Mouse (Mus musculus) hindbrain, embryonic 16.5 days (tissue): ENCODE measurements around the gene Nr1h2. TPM values are rescaled to one million over a fixed set of nuclear protein-coding genes. Genes with fewer than 3 reads are reported as not detected.
A peak's percentile ranks its signal among the peaks of the same experiment; 100 is the strongest.

Source experiments
- ATAC-seq: fragments of 200-750 bp; cut with Nextera tagmentation; 2 replicates; pipeline ENCODE4 v1.8.0; 2017; ENCODE audit warnings: moderate TSS enrichment, moderate library complexity
- H3K27ac ChIP-seq: fragments of 300-500 bp; sonication (generic); 2 replicates; pipeline ENCODE4 v1.5.1; 2014; ENCODE audit warnings: low read depth, mild to moderate bottlenecking, control low read depth, low read length, moderate library complexity
- H3K27me3 ChIP-seq: fragments of 300-500 bp; sonication (generic); replicated peaks from 2 replicates; pipeline ENCODE4 v1.6.1; 2014; ENCODE audit warnings: low read length; ENCODE audit not compliant: control insufficient read depth, insufficient read depth
- H3K36me3 ChIP-seq: fragments of 300-500 bp; sonication (generic); 2 replicates; pipeline ENCODE4 v1.6.1; 2014; ENCODE audit warnings: mild to moderate bottlenecking, low read length, moderate library complexity, mixed read lengths; ENCODE audit not compliant: control insufficient read depth, insufficient read depth
- H3K4me1 ChIP-seq: fragments of 300-500 bp; sonication (generic); 2 replicates; pipeline ENCODE4 v1.6.1; 2014; ENCODE audit warnings: low read depth, low read length; ENCODE audit not compliant: control insufficient read depth, insufficient read depth
- H3K4me2 ChIP-seq: fragments of 300-500 bp; sonication (generic); 2 replicates; pipeline ENCODE4 v1.6.1; 2014; ENCODE audit warnings: mild to moderate bottlenecking, low read length, control low read depth, moderate library complexity
- H3K4me3 ChIP-seq: fragments of 300-500 bp; sonication (generic); 2 replicates; pipeline ENCODE4 v1.5.1; 2014; ENCODE audit warnings: mild to moderate bottlenecking, low read length, control low read depth, moderate library complexity
- H3K9ac ChIP-seq: fragments of 300-500 bp; sonication (generic); 2 replicates; pipeline ENCODE4 v1.6.1; 2014; ENCODE audit warnings: low read depth, mild to moderate bottlenecking, control low read depth, low read length, moderate library complexity
- H3K9me3 ChIP-seq: fragments of 300-500 bp; sonication (generic); 2 replicates; pipeline ENCODE4 v1.6.1; 2014; ENCODE audit warnings: mild to moderate bottlenecking, low read length, moderate library complexity; ENCODE audit not compliant: control insufficient read depth
- WGBS: fragments of 180-500 bp; shearing (Covaris S2); extraction: QIAGEN DNeasy Blood & Tissue Kit; methylation state at CpG from one replicate; pipeline ENCODE4 v1.1.7; 2014; 5-methylcytosine and 5-hydroxymethylcytosine counted together
- polyA plus RNA-seq: library from polyadenylated mRNA; unstranded; fragments of >200 nt; fragmentation: Nextera tagmentation; extraction: Ambion mirVana; gene quantifications from 2 replicates; pipeline ENCODE4 v1.2.1, GENCODE M21; 2015

The Nr1h2 gene
- polyA plus RNA-seq, 1 experiment from 2014 or later = 62.0 TPM

DNA sequence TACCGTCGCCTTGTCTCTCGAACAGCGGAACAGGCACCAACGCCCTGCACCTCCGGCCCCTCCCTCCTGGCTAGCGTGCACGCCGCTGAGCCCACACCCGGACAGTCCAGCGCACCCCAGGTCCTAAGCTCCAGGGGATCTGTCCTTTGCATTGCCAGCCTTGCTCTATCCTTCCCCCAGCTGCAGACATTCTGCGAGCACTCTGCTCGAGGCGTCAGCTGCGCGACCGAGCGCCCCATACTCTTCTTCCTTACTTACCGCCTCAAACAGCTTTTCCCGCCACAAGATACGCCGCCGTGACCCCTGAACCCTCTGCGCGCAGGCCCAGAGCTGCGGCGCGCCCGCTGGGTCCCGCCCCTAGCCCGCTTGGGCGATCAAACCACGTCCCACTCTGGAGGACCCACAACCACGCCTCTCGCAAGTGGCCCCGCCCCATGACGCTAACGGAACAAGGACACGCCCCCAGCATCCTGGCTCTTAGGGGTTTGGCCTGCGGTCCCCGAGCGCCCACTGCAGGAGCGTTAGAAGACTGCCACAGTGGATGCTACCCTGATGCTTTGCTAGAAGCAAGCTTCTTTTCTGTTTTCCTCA lies 5.2 kb downstream of the Nr1h2 start, which contains the start of gene Pold1:
Gene Pold1, minus strand, starts transcription at position 353 of the 591 bp plus-strand sequence.
- H3K4me1 ChIP-seq = peaks cover 16% of the 10 kb centered on the region
- WGBS = under 1% methylated on average over 43 of the region's 43 CpGs
- peak within 1 kb of the TSS; percentile 62 for H3K9ac ChIP-seq
- peak within 1 kb of the TSS; percentile 24 for H3K27ac ChIP-seq
- peaks cover 19% of the 10 kb centered on the region for H3K36me3 ChIP-seq
- ATAC-seq = peak; percentile 93
- H3K4me3 ChIP-seq = peak within 1 kb of the TSS; percentile 66
- peak within 1 kb of the TSS; percentile 97 for H3K4me2 ChIP-seq
- no peaks in the 10 kb centered on the region for H3K27me3 ChIP-seq
- no peaks in the 10 kb centered on the region for H3K9me3 ChIP-seq

DNA sequence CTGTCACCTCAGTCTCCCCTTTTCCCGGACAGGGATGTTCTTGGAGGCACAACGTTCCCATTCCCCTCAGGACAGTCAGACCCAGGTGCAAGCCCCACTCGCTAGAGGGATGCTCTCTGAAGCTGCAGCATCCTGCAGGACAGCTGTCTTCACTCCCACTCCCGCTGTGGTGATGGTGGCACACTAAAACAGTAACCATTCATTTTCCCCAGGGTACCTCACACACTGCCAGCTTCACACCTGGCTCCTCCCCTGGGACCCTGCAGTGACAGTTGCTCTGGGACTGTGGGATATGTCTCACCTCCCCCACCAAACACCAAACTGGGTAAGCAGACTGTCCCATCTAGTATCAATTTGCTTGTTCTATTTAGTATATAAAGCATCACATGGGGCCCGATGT lies 6.0 kb downstream of the Nr1h2 start:
- peak overlapping the region; percentile 97 for H3K4me2 ChIP-seq
- no peaks in the 10 kb centered on the region for H3K27me3 ChIP-seq
- no peaks in the 10 kb centered on the region for H3K9me3 ChIP-seq
- H3K36me3 ChIP-seq = peaks cover 19% of the 10 kb centered on the region
- H3K9ac ChIP-seq = peak overlapping the region; percentile 42
- no peak for ATAC-seq
- no peak overlapping the region for H3K27ac ChIP-seq
- peak overlapping the region; percentile 66 for H3K4me3 ChIP-seq
- peaks cover 11% of the 10 kb centered on the region for H3K4me1 ChIP-seq
- 12% methylated on average over 5 of the region's 5 CpGs for WGBS

DNA sequence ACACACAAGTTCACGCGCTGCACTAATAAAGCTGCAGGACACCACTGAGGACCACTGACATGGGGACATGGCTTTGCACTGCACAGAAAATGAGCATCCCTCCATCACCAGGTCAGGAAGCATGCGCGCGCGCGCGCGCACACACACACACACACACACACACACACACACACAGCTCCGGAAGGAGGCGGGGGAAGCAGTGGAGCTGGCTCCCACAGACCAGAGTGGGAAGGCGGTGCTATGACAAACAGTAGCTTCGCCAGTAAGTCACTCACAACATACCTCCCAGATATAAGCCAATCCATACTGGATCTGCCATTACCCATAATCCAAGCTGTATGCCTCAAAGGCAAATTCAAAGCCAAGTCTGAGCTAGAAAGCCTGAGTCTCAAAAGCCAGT lies 6.7 kb downstream of the Nr1h2 start:
- no peaks in the 10 kb centered on the region for H3K27me3 ChIP-seq
- no peak overlapping the region for H3K27ac ChIP-seq
- no peak for ATAC-seq
- H3K9me3 ChIP-seq = no peaks in the 10 kb centered on the region
- peaks cover 18% of the 10 kb centered on the region for H3K36me3 ChIP-seq
- no peak overlapping the region for H3K9ac ChIP-seq
- peaks cover 7% of the 10 kb centered on the region for H3K4me1 ChIP-seq
- H3K4me2 ChIP-seq = no peak overlapping the region
- WGBS = 93% methylated on average over 13 of the region's 13 CpGs
- H3K4me3 ChIP-seq = no peak overlapping the region

DNA sequence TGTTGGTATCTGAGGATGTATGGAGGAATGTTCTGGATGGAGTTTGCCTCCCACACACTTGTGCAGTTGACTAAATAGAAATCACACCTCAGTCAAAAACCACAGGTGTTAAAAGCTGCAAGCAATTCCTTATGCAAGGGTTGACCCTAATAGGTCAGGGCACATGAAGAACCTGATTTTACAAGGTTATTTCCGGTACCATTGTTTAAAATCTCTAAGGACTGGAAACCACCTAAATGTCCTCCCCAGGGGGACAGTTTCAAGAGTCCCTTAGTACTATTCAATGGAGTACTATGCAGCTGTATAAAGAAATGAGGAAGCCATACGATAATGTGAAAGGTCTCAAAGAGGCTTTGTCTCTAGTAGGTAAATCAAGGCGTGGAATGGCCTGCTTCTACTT lies 7.5 kb downstream of the Nr1h2 start:
- H3K36me3 ChIP-seq = peaks cover 10% of the 10 kb centered on the region
- peaks cover 7% of the 10 kb centered on the region for H3K4me1 ChIP-seq
- H3K9ac ChIP-seq = no peak overlapping the region
- H3K4me3 ChIP-seq = no peak overlapping the region
- 97% methylated on average over 3 of the region's 3 CpGs for WGBS
- no peaks in the 10 kb centered on the region for H3K9me3 ChIP-seq
- no peak overlapping the region for H3K4me2 ChIP-seq
- H3K27ac ChIP-seq = no peak overlapping the region
- no peak for ATAC-seq
- no peaks in the 10 kb centered on the region for H3K27me3 ChIP-seq

DNA sequence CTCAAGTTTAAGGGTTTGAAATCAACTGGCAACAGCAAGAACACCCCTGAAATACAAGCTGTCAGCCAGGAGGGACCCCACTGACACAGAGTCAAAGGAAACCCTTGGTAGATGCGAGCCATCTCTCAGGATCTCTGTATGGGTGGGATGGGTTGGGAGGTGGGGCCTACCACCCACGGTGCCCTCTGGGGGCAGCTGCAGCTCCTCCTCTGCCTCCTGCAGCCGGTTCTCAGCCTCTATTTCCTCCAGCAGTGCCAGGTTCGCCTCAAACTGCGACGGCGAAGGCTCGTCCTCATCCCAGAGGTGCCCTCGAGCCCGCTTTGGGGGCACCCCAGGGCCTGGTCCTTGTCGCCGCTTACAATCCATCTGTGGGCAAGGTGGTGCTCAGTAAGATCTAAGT lies 10.7 kb downstream of the Nr1h2 start:
- no peak overlapping the region for H3K4me2 ChIP-seq
- ATAC-seq = no peak
- 84% methylated on average over 12 of the region's 12 CpGs for WGBS

DNA sequence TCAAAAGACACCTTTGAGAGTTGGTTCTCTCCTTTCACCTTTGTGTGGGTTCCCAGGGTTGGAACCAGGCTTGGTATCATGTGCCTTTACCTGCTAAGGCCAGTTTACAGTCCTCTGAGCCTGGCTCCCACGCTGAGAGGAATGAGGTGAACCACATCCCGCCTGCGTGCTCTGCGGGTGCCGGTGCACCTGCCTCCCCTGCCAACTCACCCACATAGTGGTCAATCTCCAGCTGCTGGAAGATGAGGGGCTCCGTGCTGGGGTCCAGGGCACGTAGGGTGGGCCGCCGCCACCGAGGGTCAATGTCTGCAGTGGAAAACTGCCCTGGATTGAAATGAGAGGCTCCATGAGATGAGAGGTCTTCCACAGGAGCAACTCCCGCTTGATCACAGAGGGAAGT lies 11.2 kb downstream of the Nr1h2 start:
- no peak overlapping the region for H3K4me3 ChIP-seq
- H3K4me2 ChIP-seq = no peak overlapping the region
- no peaks in the 10 kb centered on the region for H3K9me3 ChIP-seq
- no peak for ATAC-seq
- H3K27ac ChIP-seq = no peak overlapping the region
- WGBS = 93% methylated on average over 11 of the region's 11 CpGs
- H3K27me3 ChIP-seq = no peaks in the 10 kb centered on the region
- H3K4me1 ChIP-seq = no peaks in the 10 kb centered on the region; the same call in 1 of the 2 replicates
- peaks cover 9% of the 10 kb centered on the region for H3K36me3 ChIP-seq
- H3K9ac ChIP-seq = no peak overlapping the region

More for the DNA sequence above, 10.7 kb downstream of the Nr1h2 start:
- peaks cover 5% of the 10 kb centered on the region for H3K4me1 ChIP-seq
- no peaks in the 10 kb centered on the region for H3K27me3 ChIP-seq
- no peak overlapping the region for H3K4me3 ChIP-seq
- H3K9ac ChIP-seq = no peak overlapping the region
- H3K9me3 ChIP-seq = no peaks in the 10 kb centered on the region
- H3K27ac ChIP-seq = no peak overlapping the region
- peaks cover 9% of the 10 kb centered on the region for H3K36me3 ChIP-seq

DNA sequence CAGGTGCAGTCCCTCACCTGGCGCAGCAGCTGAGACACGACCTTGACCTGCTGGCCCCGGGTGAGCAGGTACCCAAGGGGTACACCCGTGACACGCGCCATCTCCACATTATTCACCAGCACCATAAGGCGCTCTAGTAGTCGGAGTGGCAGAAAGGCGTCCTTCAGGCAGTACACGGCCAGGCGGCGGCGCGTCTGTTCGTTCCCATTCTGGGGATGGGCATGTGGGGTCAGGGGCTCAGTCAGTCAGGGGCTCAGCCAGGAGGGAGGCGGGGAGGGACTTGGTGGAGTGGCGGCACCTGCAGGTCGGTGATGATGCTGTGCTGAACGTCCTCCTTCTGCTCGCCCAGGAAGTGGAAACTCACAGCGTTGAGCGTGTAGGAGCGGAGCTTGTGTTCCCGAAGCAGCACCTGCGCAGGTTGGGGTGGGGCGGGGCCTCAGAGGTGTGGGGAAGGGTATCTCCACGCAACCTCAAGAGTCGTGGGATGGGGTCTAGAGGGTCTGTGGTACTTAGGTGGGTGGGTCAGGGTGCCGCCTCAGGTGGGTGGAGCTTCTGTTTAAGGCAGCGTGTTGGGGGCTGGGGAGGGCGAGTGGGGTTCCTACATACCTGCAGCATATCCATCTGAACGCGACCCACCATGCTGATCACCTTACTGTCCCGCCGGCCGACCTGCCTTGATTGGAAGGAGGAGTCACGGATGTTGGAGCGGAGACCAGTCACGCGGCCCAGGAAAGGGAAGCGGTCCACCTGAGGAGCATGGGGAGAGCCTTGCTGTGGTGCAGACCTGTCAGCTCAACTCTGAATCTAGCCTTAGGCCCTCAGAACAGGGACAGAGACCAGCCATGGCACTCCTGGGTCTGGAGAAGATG lies 14.8 kb downstream of the Nr1h2 start:
- H3K4me2 ChIP-seq = no peak overlapping the region
- no peak for ATAC-seq
- peaks cover 9% of the 10 kb centered on the region for H3K36me3 ChIP-seq
- no peak overlapping the region for H3K4me3 ChIP-seq
- no peak overlapping the region for H3K27ac ChIP-seq
- WGBS = 93% methylated on average over 41 of the region's 41 CpGs
- no peaks in the 10 kb centered on the region for H3K9me3 ChIP-seq
- no peaks in the 10 kb centered on the region for H3K4me1 ChIP-seq
- H3K9ac ChIP-seq = no peak overlapping the region
- no peaks in the 10 kb centered on the region for H3K27me3 ChIP-seq

DNA sequence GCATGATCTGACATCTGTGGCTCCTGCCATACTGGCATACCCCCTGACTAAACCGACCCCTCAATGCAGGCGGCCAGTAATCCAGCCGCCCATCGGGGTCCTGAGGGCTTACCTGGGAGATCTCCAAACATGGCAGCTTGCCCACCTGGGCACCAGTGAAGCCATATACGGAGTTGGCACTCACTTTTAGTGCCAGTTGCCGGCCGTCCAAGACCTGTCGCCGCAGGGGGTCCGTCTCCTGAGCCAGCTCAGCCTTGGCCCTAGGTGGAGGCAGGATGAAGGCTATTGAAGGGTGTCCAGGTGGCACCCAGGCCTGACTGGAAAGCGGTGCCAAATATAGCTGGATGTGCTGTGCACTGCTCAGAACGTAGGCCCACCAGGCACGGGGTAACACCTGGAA lies 16.3 kb downstream of the Nr1h2 start:
- H3K27me3 ChIP-seq = no peaks in the 10 kb centered on the region
- H3K36me3 ChIP-seq = peaks cover 9% of the 10 kb centered on the region
- no peak overlapping the region for H3K4me2 ChIP-seq
- no peak overlapping the region for H3K9ac ChIP-seq
- no peak overlapping the region for H3K27ac ChIP-seq
- H3K9me3 ChIP-seq = no peaks in the 10 kb centered on the region
- 90% methylated on average over 13 of the region's 13 CpGs for WGBS
- no peak for ATAC-seq
- H3K4me3 ChIP-seq = no peak overlapping the region
- no peaks in the 10 kb centered on the region for H3K4me1 ChIP-seq

DNA sequence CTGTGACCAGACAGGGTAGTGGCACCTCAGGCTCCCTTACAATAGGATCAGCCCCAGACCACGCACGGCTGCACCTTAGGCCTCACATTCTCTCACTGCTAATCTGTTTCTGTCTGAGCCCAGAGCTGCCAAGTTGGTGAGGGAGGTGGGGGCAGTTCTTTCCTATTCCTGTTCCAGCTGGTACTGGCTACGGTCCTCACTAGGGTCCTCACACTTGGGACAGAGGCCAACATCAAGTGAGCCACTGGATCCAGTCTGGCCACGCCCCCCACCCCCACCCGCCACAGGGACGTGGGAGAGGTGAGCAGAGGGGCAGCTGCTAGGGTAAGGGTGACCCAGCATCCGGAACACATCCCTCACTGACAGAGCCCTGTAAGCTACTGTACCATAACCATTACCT lies 16.7 kb downstream of the Nr1h2 start:
- Histone ChIP-seq H3K9me3 (no peaks in the 10 kb centered on the region), H3K27me3 (no peaks in the 10 kb centered on the region), H3K4me2 (no peak overlapping the region), H3K4me1 (no peaks in the 10 kb centered on the region), H3K36me3 (peaks cover 9% of the 10 kb centered on the region), H3K27ac (no peak overlapping the region), H3K4me3 (no peak overlapping the region), H3K9ac (0 out of 2 replicates have a peak overlapping the region, but pooled peaks have one; percentile 3)
- ATAC-seq = no peak
- 78% methylated on average over 7 of the region's 7 CpGs for WGBS
